In the genomic region with DNA sequence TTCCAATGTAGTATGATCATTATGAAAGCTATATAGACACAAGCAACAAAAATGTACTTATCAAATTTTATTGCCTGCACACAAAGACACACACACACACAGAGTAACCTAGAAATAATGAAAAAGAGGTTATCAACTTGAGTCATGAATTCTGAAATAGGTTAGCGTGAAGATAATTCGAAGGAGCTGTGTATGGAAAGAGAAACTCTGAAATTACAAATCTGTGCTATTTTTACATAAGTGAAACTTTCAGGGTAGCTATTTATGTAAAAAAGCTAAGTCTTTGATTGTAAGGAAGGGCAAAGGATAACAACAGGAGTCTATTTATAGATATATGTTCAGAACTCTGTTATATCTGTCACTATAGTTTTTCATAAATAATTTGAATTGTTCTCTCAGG, we compare ENCODE assay signal across 15 mouse cellular contexts.
DNase-seq lines count a peak whose midpoint lies in the region; TF ChIP-seq lines count a peak whose summit lies in the region.
"Had no signal": no experiment of that assay in that cellular context is flagged by ENCODE, and none has a peak within 500 bp of the region (broad histone marks: within the 10 kb centered on the region; RNA-seq: fewer than 3 reads in every experiment).

No protein-coding gene starts in this region.

- dilution Hi-C loops in CH12.LX (cut with MboI; ENCODE audit: extremely low pct_ligation_motif_present, extremely low pct_unique_long_range_greater_than_20kb, low sequenced_read_pairs), result no loop called here

- no peaks in the 10 kb centered on the region for H3K27me3 ChIP-seq in CH12.LX (replicated peaks)

- TF ChIP-seq EP300 in CH12.LX (IDR thresholded peaks at IDR 0.05; ENCODE audit: low read length), result peak; percentile 69

- no peak overlapping the region for H3K4me3 ChIP-seq in CH12.LX (replicated peaks in 1 of 3; ENCODE audit: low read depth in 2 of 3, low read length in 2 of 3, poor library complexity in 1 of 3)

- H3K79me2 ChIP-seq in CH12.LX (replicated peaks; ENCODE audit: control insufficient read depth, extremely low read depth, insufficient read depth, poor library complexity, severe bottlenecking), result no peaks in the 10 kb centered on the region

- DNase-seq in CH12.LX (ENCODE audit: extremely low read depth), result peak; percentile 19
- no peak for DNase-seq in cerebellum, adult 11 months
- DNase-seq: adrenal gland, adult 2 months; adrenal gland, adult 8-10 months; adrenal gland, postnatal 10 days; adrenal gland, postnatal 14 days; adrenal gland, postnatal 25 days; adrenal gland, postnatal 36 days; B cell, adult 2 months; cerebellum, adult 11-12 months; cerebellum, adult 18-20 months; cerebellum, adult 2 months; cerebellum, adult 8-10 months; cerebellum, adult 9-10 months had no signal

- H3K9me3 ChIP-seq in CH12.LX (replicated peaks; ENCODE audit: low read length), result peaks cover 3% of the 10 kb centered on the region
- H3K9me3 ChIP-seq: G1E had no signal

- no peak for TF ChIP-seq CTCF in CH12.LX (conservative IDR thresholded peaks at IDR 0.05 in 1 of 2, IDR thresholded peaks at IDR 0.05 in 1 of 2; ENCODE audit: low read depth in 2 of 2, low read length in 2 of 2)

- no peaks in the 10 kb centered on the region for H3K36me3 ChIP-seq in CH12.LX (replicated peaks in 1 of 2; ENCODE audit: control insufficient read depth in 1 of 2, insufficient read depth in 1 of 2, low read length in 1 of 2)
- H3K36me3 ChIP-seq: G1E had no signal

- H3K4me2 ChIP-seq in CH12.LX (ENCODE audit: insufficient read depth, low read depth, poor library complexity, severe bottlenecking), result no peak overlapping the region

- no peak for TF ChIP-seq POLR2A in CH12.LX (IDR thresholded peaks at IDR 0.05; ENCODE audit: low read depth, low read length)

- TF ChIP-seq RAD21 in CH12.LX (IDR thresholded peaks at IDR 0.05; ENCODE audit: low read depth, low read length), result no peak

- no peak overlapping the region for H3K9ac ChIP-seq in CH12.LX (ENCODE audit: insufficient read depth, low read depth)

- peaks cover 0 to 5% of the 10 kb centered on the region in 2 experiments; a peak in 1 of 4 replicates for H3K4me1 ChIP-seq in CH12.LX (ENCODE audit: control insufficient read depth in 1 of 2, insufficient read depth in 2 of 2)

- no peak overlapping the region for H3K27ac ChIP-seq in CH12.LX (ENCODE audit: insufficient read depth, low read depth)

- in situ Hi-C loops in CH12.LX (cut with MboI; ENCODE audit: low pct_ligation_motif_present, low pct_unique_long_range_greater_than_20kb, low sequenced_read_pairs), result no loop called here

TF ChIP-seq in CH12.LX, 34 proteins besides CTCF, POLR2A, EP300 and RAD21:
- TF ChIP-seq CHD1 (IDR thresholded peaks at IDR 0.05; ENCODE audit: low read depth, low read length) (no peak), UBTF (IDR thresholded peaks at IDR 0.05; ENCODE audit: low read depth, low read length) (no peak), USF1 (IDR thresholded peaks at IDR 0.05; ENCODE audit: low read depth, low read length) (no peak), MAX (IDR thresholded peaks at IDR 0.05; ENCODE audit: low read length) (no peak), POLR2AphosphoS2 (IDR thresholded peaks at IDR 0.05; ENCODE audit: low read depth, low read length) (no peak), JUND (conservative IDR thresholded peaks at IDR 0.05; ENCODE audit: low read depth, low read length) (0 out of 2 replicates have a peak, but pooled peaks have one; percentile 20), GABPA (IDR thresholded peaks at IDR 0.05; ENCODE audit: insufficient replicate concordance, low read depth, low read length) (no peak), ETS1 (conservative IDR thresholded peaks at IDR 0.05; ENCODE audit: low read depth, low read length) (no peak; the same call in 1 of the 2 replicates), BHLHE40 (IDR thresholded peaks at IDR 0.05; ENCODE audit: low read depth, low read length) (no peak), MEF2A (IDR thresholded peaks at IDR 0.05; ENCODE audit: borderline replicate concordance, low read depth, low read length) (peak; percentile 95), TCF12 (IDR thresholded peaks at IDR 0.05; ENCODE audit: low read depth, low read length) (no peak), MAFK (IDR thresholded peaks at IDR 0.05; ENCODE audit: insufficient replicate concordance, low read length) (no peak), SIN3A (IDR thresholded peaks at IDR 0.05; ENCODE audit: low read length) (no peak), RCOR1 (conservative IDR thresholded peaks at IDR 0.05; ENCODE audit: low read depth, low read length) (no peak), ZC3H11A (IDR thresholded peaks at IDR 0.05; ENCODE audit: low read depth, low read length) (no peak), IRF4 (IDR thresholded peaks at IDR 0.05; ENCODE audit: low read depth, low read length) (peak; percentile 69), ZKSCAN1 (IDR thresholded peaks at IDR 0.05; ENCODE audit: borderline replicate concordance, low read depth, low read length) (no peak)
